Mouse (Mus musculus) thymus, adult 2 months (tissue): Measurements from ENCODE around the gene Gm5965. TPM values are rescaled to one million over a fixed set of nuclear protein-coding genes. Genes with fewer than 3 reads are reported as not detected.

ENCODE experiments used
- DNase-seq: peaks from one replicate; pipeline ENCODE4 v3.0.0; 2021
- H3K27ac ChIP-seq: fragments of 200-500 bp; 2 replicates; pipeline ENCODE4 v1.5.1; 2012; ENCODE audit warnings: low read length, control low read depth; ENCODE audit not compliant: control insufficient read depth, insufficient read depth
- H3K27me3 ChIP-seq: fragments of 200-500 bp; 2 replicates; pipeline ENCODE4 v1.6.1; 2012; ENCODE audit warnings: mild to moderate bottlenecking, low read length, moderate library complexity, mixed read lengths; ENCODE audit not compliant: control insufficient read depth, insufficient read depth
- H3K36me3 ChIP-seq: fragments of 200-500 bp; 2 replicates; pipeline ENCODE4 v1.6.1; 2012; ENCODE audit warnings: mild to moderate bottlenecking, low read length, moderate library complexity; ENCODE audit not compliant: control insufficient read depth, insufficient read depth
- H3K4me1 ChIP-seq: fragments of 200-500 bp; replicated peaks from 2 replicates; pipeline ENCODE4 v1.6.1; 2012; ENCODE audit warnings: low read length; ENCODE audit not compliant: control insufficient read depth, insufficient read depth
- H3K4me3 ChIP-seq: fragments of 200-500 bp; 2 replicates; pipeline ENCODE4 v1.5.1; 2012; ENCODE audit warnings: mild to moderate bottlenecking, low read length, control low read depth, moderate library complexity; ENCODE audit not compliant: control insufficient read depth, insufficient read depth
- CTCF ChIP-seq: fragments of 200-500 bp; IDR thresholded peaks from 2 replicates; pipeline ENCODE4 v1.5.1; 2012; ENCODE audit warnings: mild to moderate bottlenecking, control low read depth, low read length, moderate library complexity, borderline replicate concordance; ENCODE audit not compliant: control insufficient read depth, poor library complexity, insufficient read depth; ENCODE audit errors: extremely low read depth
- POLR2A ChIP-seq: fragments of 200-500 bp; IDR thresholded peaks from 2 replicates; pipeline ENCODE4 v1.6.1; 2012; ENCODE audit warnings: mild to moderate bottlenecking, low read length, control low read depth, moderate library complexity; ENCODE audit not compliant: control insufficient read depth, poor library complexity, insufficient read depth; ENCODE audit errors: extremely low read depth
- WGBS: fragments of 180-500 bp; shearing (Covaris S2); methylation state at CpG from one replicate; pipeline ENCODE4 v1.1.7; 2018; 5-methylcytosine and 5-hydroxymethylcytosine counted together
- polyA plus RNA-seq: library from polyadenylated mRNA; depleted of rRNA; stranded (reverse); fragments of >200 nt; gene quantifications from 2 replicates; pipeline ENCODE4 v1.2.3, GENCODE M21; 2012; rRNA removed

Gm5965 gene
- polyA plus RNA-seq, 1 experiment: not detected

GRCm38 (mm10) chr16:88826978-88827377 is 49.3 kb downstream of the Gm5965 start:
- H3K4me1 ChIP-seq: no peaks in the 10 kb centered on the region
- WGBS: 87% methylated on average over 3 of the region's 3 CpGs
- H3K4me3 ChIP-seq: no peak overlapping the region
- TF ChIP-seq POLR2A (no peak), CTCF (no peak)
- no peaks in the 10 kb centered on the region for H3K27me3 ChIP-seq
- H3K27ac ChIP-seq: no peak overlapping the region
- no peak for DNase-seq
- no peaks in the 10 kb centered on the region for H3K36me3 ChIP-seq

Other genes with a start within 250 kb of the Gm5965 start
- gene Cldn8, start 214.7 kb upstream of the Gm5965 start, polyA plus RNA-seq: 0.19 TPM in 1 of 2 replicates, not detected in the other
- not detected in 2 replicates for gene Krtap24-1, start 165.6 kb upstream of the Gm5965 start, polyA plus RNA-seq
- 0.31 TPM in 1 of 2 replicates, not detected in the other for gene 2310079G19Rik, start 150.2 kb upstream of the Gm5965 start, polyA plus RNA-seq
- gene Krtap26-1, start 130.1 kb upstream of the Gm5965 start, polyA plus RNA-seq: not detected in 2 replicates
- gene Krtap27-1, start 106.2 kb upstream of the Gm5965 start, polyA plus RNA-seq: not detected in 2 replicates
- not detected in 2 replicates for gene 2310061N02Rik, start 69.9 kb upstream of the Gm5965 start, polyA plus RNA-seq
- gene Krtap13-1, start 49.0 kb upstream of the Gm5965 start, polyA plus RNA-seq: not detected in 2 replicates
- not detected in 2 replicates for gene Krtap13, start 26.3 kb upstream of the Gm5965 start, polyA plus RNA-seq
- not detected in 2 replicates for gene 2310034C09Rik, start 19.0 kb upstream of the Gm5965 start, polyA plus RNA-seq
- gene 2310057N15Rik, start 3.7 kb upstream of the Gm5965 start, polyA plus RNA-seq: not detected in 2 replicates
- not detected in 2 replicates for gene Gm20741, start 34.3 kb downstream of the Gm5965 start, polyA plus RNA-seq
- not detected in 2 replicates for gene Krtap15, start 42.3 kb downstream of the Gm5965 start, polyA plus RNA-seq
- not detected in 2 replicates for gene Krtap14, start 48.2 kb downstream of the Gm5965 start, polyA plus RNA-seq
- not detected in 2 replicates for gene Krtap19-1, start 91.5 kb downstream of the Gm5965 start, polyA plus RNA-seq
- gene Krtap19-2, start 96.4 kb downstream of the Gm5965 start, polyA plus RNA-seq: not detected in 2 replicates
- gene Krtap19-3, start 100.1 kb downstream of the Gm5965 start, polyA plus RNA-seq: not detected in 2 replicates
- gene Krtap19-4, start 107.2 kb downstream of the Gm5965 start, polyA plus RNA-seq: not detected in 2 replicates
- not detected in 2 replicates for gene Krtap19-5, start 118.6 kb downstream of the Gm5965 start, polyA plus RNA-seq
- gene Krtap19-9b, start 154.4 kb downstream of the Gm5965 start, polyA plus RNA-seq: not detected in 2 replicates
- gene Krtap16-3, start 185.0 kb downstream of the Gm5965 start, polyA plus RNA-seq: not detected in 2 replicates
- gene Krtap22-2, start 232.9 kb downstream of the Gm5965 start, polyA plus RNA-seq: not detected in 2 replicates
- gene Gm10229, start 237.4 kb downstream of the Gm5965 start, polyA plus RNA-seq: not detected in 2 replicates